Mouse (Mus musculus) erythroblast, embryonic 14.5 days (primary cell): Measurements from ENCODE around the gene Vwf. TPM values are rescaled to one million over a fixed set of nuclear protein-coding genes. Genes with fewer than 3 reads are reported as not detected.

Experiments
- H3K27me3 ChIP-seq: 2 replicates; pipeline ENCODE4 v1.6.1; 2012; ENCODE audit warnings: inconsistent platforms; ENCODE audit not compliant: control insufficient read depth
- H3K36me3 ChIP-seq: 2 replicates; pipeline ENCODE4 v1.6.1; 2012; ENCODE audit warnings: mild to moderate bottlenecking, inconsistent platforms; ENCODE audit not compliant: control insufficient read depth
- H3K4me1 ChIP-seq: 2 replicates; pipeline ENCODE4 v1.6.1; 2012; ENCODE audit warnings: inconsistent platforms; ENCODE audit not compliant: control insufficient read depth
- H3K4me3 ChIP-seq: replicated peaks from 2 replicates; pipeline ENCODE3; 2012; ENCODE audit warnings: moderate library complexity, mild to moderate bottlenecking, inconsistent platforms
- H3K9me3 ChIP-seq: 2 replicates; pipeline ENCODE4 v1.6.1; 2012; ENCODE audit warnings: low read length, inconsistent platforms, mixed read lengths; ENCODE audit not compliant: control insufficient read depth
- GATA1 ChIP-seq: IDR thresholded peaks from 2 replicates; pipeline ENCODE4 v1.6.1; 2012; ENCODE audit warnings: low read length, inconsistent platforms, mixed read lengths
- TAL1 ChIP-seq: IDR thresholded peaks from 3 replicates; pipeline ENCODE4 v1.6.1; 2012; ENCODE audit warnings: low read length, inconsistent platforms, mixed read lengths
- polyA plus RNA-seq: library from polyadenylated mRNA; stranded (reverse); fragments of >175 nt; gene quantifications from 2 replicates; pipeline ENCODE4 v1.2.3, GENCODE M21; 2012

The Vwf gene
- polyA plus RNA-seq, 1 experiment: 0.35 TPM

- H3K9me3 ChIP-seq: no peaks in the 10 kb centered on the region; the same call in 1 of the 2 replicates
- no peak for TF ChIP-seq TAL1
- no peak for TF ChIP-seq GATA1
- no peak overlapping the region for H3K4me3 ChIP-seq
- H3K4me1 ChIP-seq: no peaks in the 10 kb centered on the region
- no peaks in the 10 kb centered on the region for H3K36me3 ChIP-seq
- no peaks in the 10 kb centered on the region for H3K27me3 ChIP-seq
These were observed 180.9 kb downstream of the Vwf start for GRCm38 (mm10) chr6:125727484-125727911.

GRCm38 (mm10) chr6:125729471-125729870 is 182.9 kb downstream of the Vwf start:
- no peaks in the 10 kb centered on the region; the same call in 1 of the 2 replicates for H3K9me3 ChIP-seq
- H3K27me3 ChIP-seq: no peaks in the 10 kb centered on the region
- H3K4me1 ChIP-seq: no peaks in the 10 kb centered on the region
- TF ChIP-seq TAL1 (no peak), GATA1 (no peak)
- no peaks in the 10 kb centered on the region for H3K36me3 ChIP-seq
- no peak overlapping the region for H3K4me3 ChIP-seq

GRCm38 (mm10) chr6:125729986-125730535 is 183.5 kb downstream of the Vwf start:
- no peaks in the 10 kb centered on the region for H3K4me1 ChIP-seq
- TF ChIP-seq GATA1 (no peak), TAL1 (no peak)
- no peaks in the 10 kb centered on the region for H3K36me3 ChIP-seq
- no peaks in the 10 kb centered on the region; the same call in 1 of the 2 replicates for H3K9me3 ChIP-seq
- no peak overlapping the region for H3K4me3 ChIP-seq
- no peaks in the 10 kb centered on the region for H3K27me3 ChIP-seq

Other genes with a start within 250 kb of the Vwf start
- 0.20 and 0.26 TPM in 2 replicates for gene Ltbr, start 232.9 kb upstream of the Vwf start, polyA plus RNA-seq
- gene Scnn1a, start 226.1 kb upstream of the Vwf start, polyA plus RNA-seq: 0.01 TPM in 1 of 2 replicates, not detected in the other
- 0.70 and 0.78 TPM in 2 replicates for gene Tnfrsf1a, start 197.4 kb upstream of the Vwf start, polyA plus RNA-seq
- not detected in 2 replicates for gene Plekhg6, start 166.0 kb upstream of the Vwf start, polyA plus RNA-seq
- gene Cd9, start 52.0 kb upstream of the Vwf start, polyA plus RNA-seq: not detected in 2 replicates
- 0.44 and 1.4 TPM in 2 replicates for gene Ano2, start 143.6 kb downstream of the Vwf start, polyA plus RNA-seq